Mouse (Mus musculus): ENCODE measurements around the gene Gm28036. TPM values are rescaled to one million over a fixed set of nuclear protein-coding genes. Genes with fewer than 3 reads are reported as not detected.
"Not testable (repeated sequence)": the region's sequence is repeated elsewhere in the genome, so short reads cannot be mapped to it uniquely, and the experiment has no call there.

Gene Gm28036
- polyA plus RNA-seq, 1 experiment from 2014 or later, result 20.7 TPM

DNA sequence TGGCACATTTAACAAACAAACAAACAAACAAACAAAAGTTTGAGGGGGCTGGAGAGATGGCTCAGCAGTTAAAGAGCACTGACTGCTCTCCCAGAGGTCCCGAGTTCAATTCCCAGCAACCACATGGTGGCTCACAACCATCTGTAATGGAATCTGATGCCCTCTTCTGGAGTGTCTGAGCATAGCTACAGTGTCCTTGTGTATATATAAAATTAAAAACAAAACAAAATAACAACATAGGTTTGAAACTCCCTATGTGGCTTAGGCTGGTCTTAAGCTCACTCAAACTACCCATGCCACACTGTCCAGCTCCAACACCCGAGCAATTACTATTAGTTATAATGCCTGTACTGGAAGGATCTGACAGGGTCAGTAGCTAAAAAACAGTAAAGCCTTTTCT is 15.9 kb upstream of the Gm28036 start:
- Histone ChIP-seq H3K9me3 (ENCODE audit: control insufficient read depth, low read length) (no peaks in the 10 kb centered on the region), H3K9ac (replicated peaks; ENCODE audit: low read depth, low read length) (no peak overlapping the region; the same call in 1 of the 2 replicates), H3K27me3 (replicated peaks; ENCODE audit: control insufficient read depth, insufficient read depth, low read length) (no peaks in the 10 kb centered on the region), H3K4me1 (replicated peaks; ENCODE audit: control insufficient read depth, insufficient read depth, low read length) (peaks cover 15% of the 10 kb centered on the region), H3K36me3 (ENCODE audit: control insufficient read depth, insufficient read depth) (0 out of 2 replicates have a peak, but pooled peaks cover 5% of the 10 kb centered on the region), H3K4me3 (replicated peaks; ENCODE audit: low read length) (peak overlapping the region; percentile 90; the same call in 1 of the 2 replicates), H3K27ac (ENCODE audit: low read length) (no peak overlapping the region), H3K4me2 (ENCODE audit: low read length) (peak overlapping the region; percentile 93)
- WGBS, result 85% methylated on average over 2 of the region's 2 CpGs
- no peak for ATAC-seq

DNA sequence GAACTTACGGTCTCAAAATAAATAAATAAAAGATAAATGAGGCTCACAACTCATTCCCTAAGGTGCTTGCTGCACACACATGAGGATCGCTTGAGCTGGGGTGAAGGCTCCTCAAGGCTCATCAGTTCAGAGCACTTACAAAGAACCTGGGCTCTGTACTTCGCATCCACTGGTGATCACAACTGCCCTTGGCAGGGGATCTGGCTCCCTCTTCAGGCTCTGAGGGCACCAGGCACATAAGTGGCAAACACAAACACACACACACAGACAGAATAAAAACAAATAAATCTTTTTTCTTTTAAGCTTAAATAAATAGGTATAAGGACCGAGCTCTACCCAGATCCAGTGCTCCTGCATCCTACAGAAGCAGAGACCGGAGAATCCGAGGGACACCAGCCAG is 8.8 kb upstream of the Gm28036 start:
- no peak overlapping the region for H3K4me3 ChIP-seq (replicated peaks; ENCODE audit: low read length)
- H3K4me1 ChIP-seq (replicated peaks; ENCODE audit: control insufficient read depth, insufficient read depth, low read length), result no peaks in the 10 kb centered on the region
- no peak overlapping the region for H3K27ac ChIP-seq (ENCODE audit: low read length)
- 94% methylated on average over 6 of the region's 6 CpGs for WGBS
- no peak overlapping the region for H3K4me2 ChIP-seq (ENCODE audit: low read length)
- H3K36me3 ChIP-seq (ENCODE audit: control insufficient read depth, insufficient read depth), result no peaks in the 10 kb centered on the region
- no peaks in the 10 kb centered on the region for H3K9me3 ChIP-seq (ENCODE audit: control insufficient read depth, low read length)
- H3K9ac ChIP-seq (replicated peaks; ENCODE audit: low read depth, low read length), result no peak overlapping the region
- H3K27me3 ChIP-seq (replicated peaks; ENCODE audit: control insufficient read depth, insufficient read depth, low read length), result no peaks in the 10 kb centered on the region
- ATAC-seq, result no peak

DNA sequence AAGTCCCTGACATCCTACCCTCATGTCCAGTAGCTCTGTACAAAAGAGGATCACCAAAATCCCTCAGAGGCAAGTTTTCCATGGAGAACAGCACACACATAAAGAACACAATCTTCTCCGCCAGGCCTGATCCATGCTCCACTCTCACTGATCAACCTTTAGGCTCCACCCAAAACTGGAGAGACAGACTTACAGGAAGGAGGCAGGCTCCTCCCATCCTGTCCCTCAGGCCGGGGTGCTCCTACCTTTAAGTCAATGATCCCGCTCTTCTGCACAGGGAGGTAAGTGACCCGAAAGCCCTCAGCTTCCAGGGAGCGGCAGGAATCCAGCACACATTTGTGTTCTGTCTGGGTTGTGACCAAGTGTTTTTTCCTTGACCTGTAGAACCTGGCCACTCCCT is 7.3 kb upstream of the Gm28036 start:
- H3K27ac ChIP-seq (ENCODE audit: low read length), result no peak overlapping the region
- H3K4me3 ChIP-seq (replicated peaks; ENCODE audit: low read length), result no peak overlapping the region
- H3K36me3 ChIP-seq (ENCODE audit: control insufficient read depth, insufficient read depth), result no peaks in the 10 kb centered on the region
- no peaks in the 10 kb centered on the region for H3K9me3 ChIP-seq (ENCODE audit: control insufficient read depth, low read length)
- 93% methylated on average over 5 of the region's 5 CpGs for WGBS
- no peak overlapping the region for H3K9ac ChIP-seq (replicated peaks; ENCODE audit: low read depth, low read length)
- ATAC-seq, result no peak
- no peaks in the 10 kb centered on the region for H3K27me3 ChIP-seq (replicated peaks; ENCODE audit: control insufficient read depth, insufficient read depth, low read length)
- H3K4me1 ChIP-seq (replicated peaks; ENCODE audit: control insufficient read depth, insufficient read depth, low read length), result no peaks in the 10 kb centered on the region
- no peak overlapping the region for H3K4me2 ChIP-seq (ENCODE audit: low read length)

DNA sequence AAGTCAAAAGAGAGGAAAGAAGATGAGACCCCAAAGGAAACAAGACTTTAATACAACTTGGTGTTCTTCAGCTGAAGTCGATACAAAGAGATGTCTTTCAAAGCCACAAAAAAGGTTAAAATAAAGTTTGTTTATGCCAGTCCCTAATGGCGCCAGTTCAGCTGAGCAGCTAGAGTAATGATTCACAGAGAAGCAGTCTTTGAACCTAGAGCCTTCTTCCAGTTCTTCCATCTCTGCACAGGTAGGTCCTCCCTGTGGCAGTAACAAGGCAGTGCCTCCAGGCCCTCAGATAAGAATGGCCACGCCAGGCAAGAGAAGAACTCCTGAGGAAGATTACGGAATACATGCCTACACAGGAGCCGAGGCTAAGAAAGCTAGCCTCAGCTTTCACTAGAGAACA is 3.2 kb downstream of the Gm28036 start:
- WGBS, result 94% methylated on average over 5 of the region's 5 CpGs

DNA sequence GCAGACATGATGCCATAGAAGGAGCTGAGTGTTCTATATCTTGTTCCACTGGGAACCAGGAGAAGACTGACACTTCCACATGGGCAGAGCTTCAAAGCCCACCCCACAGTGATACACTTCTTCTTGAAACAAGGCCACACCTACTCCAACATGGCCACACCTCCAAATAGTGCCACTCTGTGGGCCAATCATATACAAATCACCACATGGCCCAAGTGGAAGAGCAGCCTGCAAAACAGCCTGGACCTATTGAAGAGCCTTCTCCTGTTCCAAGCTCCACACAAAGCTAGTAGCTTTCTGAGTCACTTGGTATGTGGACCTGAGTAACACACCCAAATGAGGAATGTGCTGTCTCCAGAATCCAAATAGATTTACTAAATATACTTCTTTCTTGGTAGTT is 7.3 kb downstream of the Gm28036 start:
- no peak for ATAC-seq
- Histone ChIP-seq H3K9me3 (ENCODE audit: control insufficient read depth, low read length) (no peaks in the 10 kb centered on the region), H3K27ac (ENCODE audit: low read length) (no peak overlapping the region), H3K4me1 (replicated peaks; ENCODE audit: control insufficient read depth, insufficient read depth, low read length) (no peaks in the 10 kb centered on the region), H3K4me3 (replicated peaks; ENCODE audit: low read length) (no peak overlapping the region), H3K36me3 (ENCODE audit: control insufficient read depth, insufficient read depth) (no peaks in the 10 kb centered on the region), H3K9ac (replicated peaks; ENCODE audit: low read depth, low read length) (no peak overlapping the region), H3K4me2 (ENCODE audit: low read length) (no peak overlapping the region), H3K27me3 (replicated peaks; ENCODE audit: control insufficient read depth, insufficient read depth, low read length) (no peaks in the 10 kb centered on the region)

More for the DNA sequence above, 3.2 kb downstream of the Gm28036 start:
- no peak overlapping the region for H3K27ac ChIP-seq (ENCODE audit: low read length)
- H3K27me3 ChIP-seq (replicated peaks; ENCODE audit: control insufficient read depth, insufficient read depth, low read length), result no peaks in the 10 kb centered on the region
- H3K4me1 ChIP-seq (replicated peaks; ENCODE audit: control insufficient read depth, insufficient read depth, low read length), result no peaks in the 10 kb centered on the region
- H3K36me3 ChIP-seq (ENCODE audit: control insufficient read depth, insufficient read depth), result no peaks in the 10 kb centered on the region; the same call in 1 of the 2 replicates
- H3K9ac ChIP-seq (replicated peaks; ENCODE audit: low read depth, low read length), result no peak overlapping the region
- no peak for ATAC-seq
- no peak overlapping the region for H3K4me2 ChIP-seq (ENCODE audit: low read length)
- H3K9me3 ChIP-seq (ENCODE audit: control insufficient read depth, low read length), result no peaks in the 10 kb centered on the region
- H3K4me3 ChIP-seq (replicated peaks; ENCODE audit: low read length), result no peak overlapping the region

DNA sequence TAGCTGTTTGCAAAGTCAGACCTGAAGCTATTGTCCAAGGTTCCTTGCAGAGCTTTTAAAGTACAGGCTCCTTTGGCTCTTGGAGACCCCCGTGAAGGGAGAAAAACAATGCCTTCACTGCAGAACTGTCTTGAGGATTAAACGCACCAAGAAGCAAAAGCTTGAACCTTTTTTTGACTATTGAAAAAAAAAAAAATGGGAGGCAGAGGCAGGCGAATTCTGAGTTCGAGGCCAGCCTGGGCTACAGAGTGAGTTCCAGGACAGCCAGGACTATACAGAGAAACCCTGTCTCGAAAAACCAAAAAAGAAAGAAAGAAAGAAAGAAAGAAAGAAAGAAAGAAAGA is 14.8 kb downstream of the Gm28036 start:
- peak overlapping the region; percentile 94; the same call in 1 of the 2 replicates for H3K9ac ChIP-seq (replicated peaks; ENCODE audit: low read depth, low read length)
- H3K4me2 ChIP-seq (ENCODE audit: low read length), result peak overlapping the region; percentile 48
- not testable (repeated sequence) for ATAC-seq; H3K36me3 ChIP-seq (ENCODE audit: control insufficient read depth, insufficient read depth); H3K27me3 ChIP-seq (replicated peaks; ENCODE audit: control insufficient read depth, insufficient read depth, low read length); H3K9me3 ChIP-seq (ENCODE audit: control insufficient read depth, low read length)
- peaks cover 12% of the 10 kb centered on the region for H3K4me1 ChIP-seq (replicated peaks; ENCODE audit: control insufficient read depth, insufficient read depth, low read length)
- 21% methylated on average over 5 of the region's 5 CpGs for WGBS
- H3K27ac ChIP-seq (ENCODE audit: low read length), result peak overlapping the region; percentile 5; the same call in 1 of the 2 replicates
- peak overlapping the region; percentile 99 for H3K4me3 ChIP-seq (replicated peaks; ENCODE audit: low read length)

DNA sequence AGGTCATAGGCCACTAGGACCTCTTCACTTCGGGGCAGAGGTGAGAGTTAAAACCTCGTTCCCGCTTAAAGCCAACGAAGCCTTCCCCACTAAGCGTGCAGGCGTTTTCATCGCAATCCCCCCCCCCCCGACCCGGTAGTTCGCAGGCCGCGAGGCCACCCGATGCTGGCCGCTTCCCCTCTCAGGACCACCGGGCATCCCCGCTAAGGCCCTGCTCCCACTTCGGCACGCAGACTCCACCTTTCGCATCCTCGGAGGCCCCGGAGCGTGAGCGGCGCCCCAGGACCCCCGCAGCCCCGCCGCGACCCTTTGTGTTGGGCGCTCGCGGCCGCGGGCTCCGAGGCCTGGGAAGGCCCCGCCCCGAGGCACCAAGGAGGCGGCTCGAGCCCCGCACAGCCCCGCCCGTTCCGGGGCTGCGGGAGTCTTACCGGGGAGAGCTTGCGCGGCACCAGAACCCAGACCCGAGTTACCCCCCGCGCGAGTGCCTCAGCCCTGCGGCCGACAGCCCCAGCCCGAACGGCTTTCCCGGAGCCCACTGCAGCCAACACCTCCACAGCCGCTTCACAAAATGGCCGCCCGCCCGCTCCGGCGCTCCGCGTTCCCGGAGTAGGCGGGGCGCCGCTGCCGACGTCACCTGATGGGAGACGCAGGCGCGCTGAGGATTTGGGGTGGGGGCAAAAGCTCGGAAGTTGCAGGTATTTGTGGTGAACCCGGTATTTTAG is 15.4 kb downstream of the Gm28036 start, which contains the start of the genes Cpne1 and Rbm12:
TSS of gene Cpne1 (minus strand) at position 608 of the 722 bp plus-strand sequence.
TSS of gene Rbm12 (minus strand) at position 621 of the 722 bp plus-strand sequence.
- WGBS, result under 1% methylated on average over 71 of the region's 74 CpGs
- Histone ChIP-seq H3K4me2 (ENCODE audit: low read length) (peak within 1 kb of the TSS; percentile 81), H3K4me1 (replicated peaks; ENCODE audit: control insufficient read depth, insufficient read depth, low read length) (peaks cover 12% of the 10 kb centered on the region), H3K27ac (ENCODE audit: low read length) (peak within 1 kb of the TSS; percentile 87), H3K4me3 (replicated peaks; ENCODE audit: low read length) (peak within 1 kb of the TSS; percentile 99), H3K9me3 (ENCODE audit: control insufficient read depth, low read length) (no peaks in the 10 kb centered on the region), H3K9ac (replicated peaks; ENCODE audit: low read depth, low read length) (peak within 1 kb of the TSS; percentile 94), H3K27me3 (replicated peaks; ENCODE audit: control insufficient read depth, insufficient read depth, low read length) (no peaks in the 10 kb centered on the region), H3K36me3 (ENCODE audit: control insufficient read depth, insufficient read depth) (no peaks in the 10 kb centered on the region)
- ATAC-seq, result peak; percentile 97

DNA sequence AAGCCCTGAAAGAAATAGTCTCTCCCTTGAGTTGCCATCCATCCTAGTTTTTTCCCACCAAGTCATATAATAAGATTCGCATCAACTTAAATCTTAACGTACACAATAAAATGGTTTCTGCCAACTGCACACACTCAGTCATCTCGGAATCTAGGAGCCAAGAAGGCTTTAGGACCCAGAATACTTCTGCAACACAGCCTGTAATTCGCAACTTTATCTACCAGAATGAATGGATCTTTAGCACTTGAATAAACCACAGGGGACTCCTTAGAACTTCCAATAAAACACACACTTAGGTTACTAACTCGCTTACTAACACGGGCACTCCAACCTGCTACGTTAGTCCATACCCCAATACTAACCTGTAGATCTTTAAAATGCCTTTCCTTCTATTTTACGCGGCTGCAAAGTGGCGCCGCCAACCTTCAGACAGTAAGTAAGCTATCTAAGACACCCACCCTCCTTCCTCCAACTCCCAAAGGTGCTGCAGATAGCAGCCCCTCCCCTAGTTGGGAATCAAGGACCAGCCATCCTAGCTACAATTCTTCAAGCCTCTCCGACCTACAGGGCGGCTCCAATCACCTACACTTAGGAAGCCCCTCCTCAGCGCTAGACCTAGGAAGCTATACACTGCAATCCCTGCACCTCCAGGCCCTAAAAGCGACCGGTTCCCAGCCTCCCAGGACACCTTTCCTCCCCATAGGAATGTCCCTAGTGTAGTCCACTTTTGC is 16.1 kb downstream of the Gm28036 start:
- Histone ChIP-seq H3K27ac (ENCODE audit: low read length) (peak overlapping the region; percentile 87), H3K27me3 (replicated peaks; ENCODE audit: control insufficient read depth, insufficient read depth, low read length) (no peaks in the 10 kb centered on the region), H3K4me1 (replicated peaks; ENCODE audit: control insufficient read depth, insufficient read depth, low read length) (peaks cover 12% of the 10 kb centered on the region), H3K9ac (replicated peaks; ENCODE audit: low read depth, low read length) (peak overlapping the region; percentile 94), H3K9me3 (ENCODE audit: control insufficient read depth, low read length) (no peaks in the 10 kb centered on the region), H3K4me3 (replicated peaks; ENCODE audit: low read length) (peak overlapping the region; percentile 99), H3K36me3 (ENCODE audit: control insufficient read depth, insufficient read depth) (no peaks in the 10 kb centered on the region), H3K4me2 (ENCODE audit: low read length) (peak overlapping the region; percentile 81)
- WGBS, result under 1% methylated on average over 16 of the region's 16 CpGs
- ATAC-seq, result peak; percentile 63

DNA sequence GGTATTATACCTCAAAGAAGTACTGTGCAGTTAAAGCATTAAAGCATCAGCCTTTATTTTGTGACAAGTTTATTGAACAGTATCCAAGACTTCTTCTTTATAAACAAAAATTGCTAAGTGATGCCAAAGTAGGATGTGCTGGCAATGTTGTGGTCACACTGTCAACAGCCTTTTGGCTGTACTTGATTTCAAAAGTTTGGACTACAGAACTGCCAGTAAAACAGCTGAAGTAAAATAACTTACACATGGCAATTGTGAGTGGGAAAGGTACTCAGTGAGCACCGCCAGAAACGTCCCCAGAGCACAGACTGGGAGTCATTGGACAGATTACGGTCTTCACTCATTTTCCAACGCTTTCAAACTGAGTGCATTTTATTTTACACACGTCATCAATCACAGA is 35.0 kb downstream of the Gm28036 start:
- WGBS, result 75% methylated on average over 5 of the region's 5 CpGs
- H3K4me1 ChIP-seq (replicated peaks; ENCODE audit: control insufficient read depth, insufficient read depth, low read length), result peaks cover 12% of the 10 kb centered on the region
- H3K9ac ChIP-seq (replicated peaks; ENCODE audit: low read depth, low read length), result no peak overlapping the region
- no peak overlapping the region for H3K27ac ChIP-seq (ENCODE audit: low read length)
- no peaks in the 10 kb centered on the region for H3K9me3 ChIP-seq (ENCODE audit: control insufficient read depth, low read length)
- no peaks in the 10 kb centered on the region for H3K27me3 ChIP-seq (replicated peaks; ENCODE audit: control insufficient read depth, insufficient read depth, low read length)
- H3K36me3 ChIP-seq (ENCODE audit: control insufficient read depth, insufficient read depth), result peaks cover 17% of the 10 kb centered on the region
- ATAC-seq, result no peak
- H3K4me3 ChIP-seq (replicated peaks; ENCODE audit: low read length), result no peak overlapping the region
- no peak overlapping the region for H3K4me2 ChIP-seq (ENCODE audit: low read length)
